Mouse (Mus musculus) neural tube, embryonic 15.5 days (tissue): ENCODE results near the gene Tdrd6. TPM values are rescaled to one million over a fixed set of nuclear protein-coding genes. Genes with fewer than 3 reads are reported as not detected.
A peak's percentile ranks its signal among the peaks of the same experiment; 100 is the strongest.

Experiments
- ATAC-seq: fragments of 200-750 bp; cut with Nextera tagmentation; 2 replicates; pipeline ENCODE4 v1.8.0; 2017; ENCODE audit warnings: mild to moderate bottlenecking, moderate TSS enrichment, moderate library complexity; ENCODE audit not compliant: low FRiP score
- H3K27ac ChIP-seq: fragments of 300-500 bp; sonication (generic); replicated peaks from 2 replicates; pipeline ENCODE4 v1.5.1; 2015; ENCODE audit warnings: mild to moderate bottlenecking, inconsistent platforms
- H3K27me3 ChIP-seq: fragments of 300-500 bp; sonication (generic); replicated peaks from 2 replicates; pipeline ENCODE4 v1.6.1; 2015; ENCODE audit warnings: inconsistent platforms
- H3K36me3 ChIP-seq: fragments of 300-500 bp; sonication (generic); 2 replicates; pipeline ENCODE4 v1.6.1; 2015; ENCODE audit warnings: inconsistent platforms
- H3K4me1 ChIP-seq: fragments of 300-500 bp; sonication (generic); 2 replicates; pipeline ENCODE4 v1.6.1; 2015; ENCODE audit warnings: inconsistent platforms
- H3K4me2 ChIP-seq: fragments of 300-500 bp; sonication (generic); 2 replicates; pipeline ENCODE4 v1.6.1; 2015; ENCODE audit warnings: inconsistent platforms, mild to moderate bottlenecking, moderate library complexity
- H3K4me3 ChIP-seq: fragments of 300-500 bp; sonication (generic); replicated peaks from 2 replicates; pipeline ENCODE4 v1.5.1; 2015; ENCODE audit warnings: mild to moderate bottlenecking, inconsistent platforms
- H3K9ac ChIP-seq: fragments of 300-500 bp; sonication (generic); replicated peaks from 2 replicates; pipeline ENCODE4 v1.6.1; 2015; ENCODE audit warnings: mild to moderate bottlenecking, inconsistent platforms
- H3K9me3 ChIP-seq: fragments of 300-500 bp; sonication (generic); replicated peaks from 2 replicates; pipeline ENCODE4 v1.6.1; 2016; ENCODE audit warnings: inconsistent platforms
- WGBS: fragments of 180-500 bp; shearing (Covaris S2); methylation state at CpG from one replicate; pipeline ENCODE4 v1.1.7; 2015; ENCODE audit warnings: mixed read lengths; 5-methylcytosine and 5-hydroxymethylcytosine counted together
- polyA plus RNA-seq: library from polyadenylated mRNA; unstranded; fragments of >200 nt; fragmentation: Nextera tagmentation; extraction: Ambion mirVana; gene quantifications from 2 replicates; pipeline ENCODE4 v1.2.1, GENCODE M21; 2015

Tdrd6 gene
- polyA plus RNA-seq: 0.55 and 0.81 TPM in 2 replicates

GRCm38 (mm10) chr17:43629496-43630426 lies at the start of gene Tdrd6:
Gene Tdrd6 (minus strand): TSS chr17:43630299.
- peaks cover 34% of the 10 kb centered on the region for H3K27me3 ChIP-seq
- 3% methylated on average over 82 of the region's 83 CpGs for WGBS
- no peaks in the 10 kb centered on the region for H3K9me3 ChIP-seq
- peak within 1 kb of the TSS; percentile 49 for H3K9ac ChIP-seq
- H3K4me1 ChIP-seq: peaks cover 14% of the 10 kb centered on the region
- no peak within 1 kb of the TSS for H3K27ac ChIP-seq
- H3K36me3 ChIP-seq: no peaks in the 10 kb centered on the region
- peak; percentile 77 for ATAC-seq
- H3K4me3 ChIP-seq: peak within 1 kb of the TSS; percentile 46
- peak within 1 kb of the TSS; percentile 94 for H3K4me2 ChIP-seq

- no peak for ATAC-seq
- Histone ChIP-seq H3K9ac (no peak overlapping the region), H3K27me3 (no peaks in the 10 kb centered on the region), H3K4me1 (no peaks in the 10 kb centered on the region), H3K27ac (no peak overlapping the region), H3K4me2 (no peak overlapping the region), H3K9me3 (no peaks in the 10 kb centered on the region), H3K4me3 (no peak overlapping the region), H3K36me3 (no peaks in the 10 kb centered on the region)
- 30% methylated on average over 1 of the region's 1 CpGs for WGBS
Measured at GRCm38 (mm10) chr17:43677317-43677716, 47.2 kb upstream of the Tdrd6 start.

- Histone ChIP-seq H3K27ac (no peak overlapping the region), H3K36me3 (no peaks in the 10 kb centered on the region), H3K4me2 (no peak overlapping the region), H3K27me3 (no peaks in the 10 kb centered on the region), H3K9ac (no peak overlapping the region), H3K4me1 (no peaks in the 10 kb centered on the region), H3K9me3 (no peaks in the 10 kb centered on the region), H3K4me3 (no peak overlapping the region)
- WGBS: 100% methylated on average over 1 of the region's 1 CpGs
- ATAC-seq: no peak
Measured at GRCm38 (mm10) chr17:43676241-43676640, 46.1 kb upstream of the Tdrd6 start.

GRCm38 (mm10) chr17:43675228-43675627 lies 45.1 kb upstream of the Tdrd6 start:
- H3K4me3 ChIP-seq: no peak overlapping the region
- no peak overlapping the region for H3K4me2 ChIP-seq
- ATAC-seq: no peak
- no peaks in the 10 kb centered on the region for H3K9me3 ChIP-seq
- H3K4me1 ChIP-seq: no peaks in the 10 kb centered on the region
- no peak overlapping the region for H3K27ac ChIP-seq
- H3K27me3 ChIP-seq: no peaks in the 10 kb centered on the region
- no peak overlapping the region for H3K9ac ChIP-seq
- H3K36me3 ChIP-seq: no peaks in the 10 kb centered on the region
- WGBS: 71% methylated on average over 1 of the region's 1 CpGs

- WGBS: 93% methylated on average over 4 of the region's 4 CpGs
- no peaks in the 10 kb centered on the region for H3K36me3 ChIP-seq
- H3K4me1 ChIP-seq: peaks cover 5% of the 10 kb centered on the region
- ATAC-seq: no peak
- H3K4me3 ChIP-seq: no peak overlapping the region
- H3K9ac ChIP-seq: no peak overlapping the region
- H3K9me3 ChIP-seq: no peaks in the 10 kb centered on the region
- H3K27ac ChIP-seq: no peak overlapping the region
- no peak overlapping the region for H3K4me2 ChIP-seq
- no peaks in the 10 kb centered on the region for H3K27me3 ChIP-seq
Measured at GRCm38 (mm10) chr17:43671907-43672306, 41.8 kb upstream of the Tdrd6 start.

- Histone ChIP-seq H3K9me3 (no peaks in the 10 kb centered on the region), H3K4me2 (no peak overlapping the region), H3K4me1 (peaks cover 26% of the 10 kb centered on the region), H3K4me3 (no peak overlapping the region), H3K27me3 (no peaks in the 10 kb centered on the region), H3K27ac (no peak overlapping the region), H3K9ac (no peak overlapping the region), H3K36me3 (no peaks in the 10 kb centered on the region)
- ATAC-seq: no peak
- WGBS: 76% methylated on average over 6 of the region's 6 CpGs
Measured at GRCm38 (mm10) chr17:43669145-43669695, 39.1 kb upstream of the Tdrd6 start.

- Histone ChIP-seq H3K27ac (peak within 1 kb of the TSS; percentile 84), H3K4me2 (peak within 1 kb of the TSS; percentile 69), H3K9ac (peak within 1 kb of the TSS; percentile 93), H3K4me1 (peaks cover 27% of the 10 kb centered on the region), H3K27me3 (no peaks in the 10 kb centered on the region), H3K4me3 (peak within 1 kb of the TSS; percentile 91), H3K36me3 (peaks cover 4% of the 10 kb centered on the region), H3K9me3 (no peaks in the 10 kb centered on the region)
- ATAC-seq: no peak
- WGBS: under 1% methylated on average over 17 of the region's 17 CpGs
Measured at GRCm38 (mm10) chr17:43667290-43667843, 37.3 kb upstream of the Tdrd6 start, which contains the start of gene Cyp39a1. Gene Cyp39a1 (plus strand): TSS chr17:43667425.

GRCm38 (mm10) chr17:43666576-43667289 lies 36.6 kb upstream of the Tdrd6 start, which contains the start of gene Slc25a27:
Gene Slc25a27 (minus strand): TSS chr17:43667214.
- Histone ChIP-seq H3K4me2 (peak within 1 kb of the TSS; percentile 69), H3K36me3 (peaks cover 6% of the 10 kb centered on the region), H3K9me3 (no peaks in the 10 kb centered on the region), H3K4me3 (peak within 1 kb of the TSS; percentile 91), H3K9ac (peak within 1 kb of the TSS; percentile 93), H3K4me1 (peaks cover 27% of the 10 kb centered on the region), H3K27me3 (no peaks in the 10 kb centered on the region), H3K27ac (peak within 1 kb of the TSS; percentile 84)
- under 1% methylated on average over 41 of the region's 41 CpGs for WGBS
- ATAC-seq: peak; percentile 95

GRCm38 (mm10) chr17:43651314-43652046 lies 21.4 kb upstream of the Tdrd6 start:
- Histone ChIP-seq H3K27me3 (no peaks in the 10 kb centered on the region), H3K4me1 (no peaks in the 10 kb centered on the region), H3K4me2 (no peak overlapping the region), H3K36me3 (peaks cover 63% of the 10 kb centered on the region), H3K9ac (no peak overlapping the region), H3K9me3 (no peaks in the 10 kb centered on the region), H3K4me3 (no peak overlapping the region), H3K27ac (no peak overlapping the region)
- no peak for ATAC-seq
- 78% methylated on average over 14 of the region's 14 CpGs for WGBS

- no peaks in the 10 kb centered on the region for H3K9me3 ChIP-seq
- H3K4me1 ChIP-seq: no peaks in the 10 kb centered on the region
- no peak overlapping the region for H3K27ac ChIP-seq
- no peak overlapping the region for H3K9ac ChIP-seq
- H3K27me3 ChIP-seq: no peaks in the 10 kb centered on the region
- no peak for ATAC-seq
- no peak overlapping the region for H3K4me3 ChIP-seq
- WGBS: 86% methylated on average over 10 of the region's 10 CpGs
- no peak overlapping the region for H3K4me2 ChIP-seq
- peaks cover 74% of the 10 kb centered on the region for H3K36me3 ChIP-seq
Measured at GRCm38 (mm10) chr17:43649641-43650436, 19.7 kb upstream of the Tdrd6 start.
